Mouse (Mus musculus) telencephalon, adult 2 months (tissue): Measurements from ENCODE around the gene Selenom.

Source experiments
- DNase-seq: peaks from one replicate; pipeline ENCODE4 v3.0.0-alpha.2; 2011; ENCODE audit warnings: low read depth, low spot score

Gene Selenom

GRCm38 (mm10) chr11:3529476-3530252 is 15.2 kb downstream of the Selenom start:
- no peak for DNase-seq

GRCm38 (mm10) chr11:3530731-3531130 is 16.2 kb downstream of the Selenom start:
- DNase-seq, result no peak

GRCm38 (mm10) chr11:3531634-3532033 is 17.1 kb downstream of the Selenom start:
- no peak for DNase-seq

- DNase-seq, result no peak
Observed at GRCm38 (mm10) chr11:3532101-3532931, 17.8 kb downstream of the Selenom start.

- DNase-seq, result no peak
Observed at GRCm38 (mm10) chr11:3533406-3533932, 19.0 kb downstream of the Selenom start.

GRCm38 (mm10) chr11:3534956-3535355 is 20.5 kb downstream of the Selenom start:
- no peak for DNase-seq

- peak; percentile 44 for DNase-seq
Observed at GRCm38 (mm10) chr11:3535406-3535986, 21.0 kb downstream of the Selenom start.

- DNase-seq, result no peak
Observed at GRCm38 (mm10) chr11:3536082-3536481, 21.6 kb downstream of the Selenom start.

- no peak for DNase-seq
Observed at GRCm38 (mm10) chr11:3536745-3537333, 22.4 kb downstream of the Selenom start.

GRCm38 (mm10) chr11:3537711-3538110 is 23.2 kb downstream of the Selenom start:
- DNase-seq, result no peak

GRCm38 (mm10) chr11:3538341-3538740 is 23.9 kb downstream of the Selenom start:
- no peak for DNase-seq

- peak; percentile 87 for DNase-seq
Observed at GRCm38 (mm10) chr11:3539111-3539825, 24.8 kb downstream of the Selenom start.

GRCm38 (mm10) chr11:3539826-3540196 is 25.3 kb downstream of the Selenom start:
- no peak for DNase-seq

- DNase-seq, result no peak
Observed at GRCm38 (mm10) chr11:3540451-3541085, 26.1 kb downstream of the Selenom start, which contains the start of gene Smtn. Gene Smtn (minus strand): TSS chr11:3540612.

- no peak for DNase-seq
Observed at GRCm38 (mm10) chr11:3541932-3542331, 27.4 kb downstream of the Selenom start.

- DNase-seq, result peak; percentile 48
Observed at GRCm38 (mm10) chr11:3543001-3543400, 28.5 kb downstream of the Selenom start.

- no peak for DNase-seq
Observed at GRCm38 (mm10) chr11:3544409-3544808, 29.9 kb downstream of the Selenom start.

GRCm38 (mm10) chr11:3545531-3546241 is 31.2 kb downstream of the Selenom start:
- DNase-seq, result no peak

GRCm38 (mm10) chr11:3546242-3546562 is 31.7 kb downstream of the Selenom start:
- no peak for DNase-seq

- no peak for DNase-seq
Observed at GRCm38 (mm10) chr11:3547047-3547446, 32.6 kb downstream of the Selenom start.
